Comparison of ENCODE assay signal across 7 mouse cellular contexts in genomic region chr14:14345948-14346812, GRCm38 (mm10). TPM values are rescaled to one million over a fixed set of nuclear protein-coding genes. Genes with fewer than 3 reads are reported as not detected.
DNase-seq lines count a peak whose midpoint lies in the region; ATAC-seq and TF ChIP-seq lines count a peak whose summit lies in the region.

Gene Il3ra (plus strand): TSS chr14:14346275.

- peak within 1 kb of the TSS; percentile 69 for H3K4me3 ChIP-seq in cortical plate, adult 2 months (ENCODE audit: insufficient read depth, low read length)
- H3K4me3 ChIP-seq in intestine, embryonic 14.5 days (ENCODE audit: low read depth, low read length), result peak within 1 kb of the TSS; percentile 50
- peak within 1 kb of the TSS; percentile 63 for H3K4me3 ChIP-seq in limb, embryonic 11.5 days (ENCODE audit: low read depth, low read length)
- H3K4me3 ChIP-seq in midbrain, embryonic 12.5 days, result peak within 1 kb of the TSS; percentile 72

- H3K9ac ChIP-seq in intestine, embryonic 14.5 days (ENCODE audit: low read length), result peak within 1 kb of the TSS; percentile 57
- H3K9ac ChIP-seq in limb, embryonic 11.5 days (ENCODE audit: low read length), result peak within 1 kb of the TSS; percentile 63
- peak within 1 kb of the TSS; percentile 64 for H3K9ac ChIP-seq in midbrain, embryonic 12.5 days (replicated peaks)

- WGBS in intestine, embryonic 14.5 days, result 4% methylated on average over 60 of the region's 69 CpGs
- WGBS in limb, embryonic 11.5 days, result 2% methylated on average over 44 of the region's 69 CpGs
- 3% methylated on average over 67 of the region's 69 CpGs for WGBS in midbrain, embryonic 12.5 days

- peak; percentile 47 for ATAC-seq in intestine, embryonic 14.5 days (replicated peaks; ENCODE audit: low FRiP score, low TSS enrichment, low read depth)
- peak; percentile 22 for ATAC-seq in limb, embryonic 11.5 days (ENCODE audit: insufficient number of reproducible peaks, low FRiP score, low TSS enrichment, low read depth)
- ATAC-seq in midbrain, embryonic 12.5 days (ENCODE audit: low FRiP score, low read depth), result peak; percentile 61

- H3K27me3 ChIP-seq in intestine, embryonic 14.5 days (replicated peaks; ENCODE audit: control insufficient read depth, insufficient read depth, low read length), result no peaks in the 10 kb centered on the region
- no peaks in the 10 kb centered on the region for H3K27me3 ChIP-seq in limb, embryonic 11.5 days (ENCODE audit: control insufficient read depth, insufficient read depth, low read length)
- no peaks in the 10 kb centered on the region for H3K27me3 ChIP-seq in midbrain, embryonic 12.5 days

- intact Hi-C loops in gastrocnemius, postnatal 36 days (cut with DNase I), result no loop called here

- H3K36me3 ChIP-seq in intestine, embryonic 14.5 days (ENCODE audit: control insufficient read depth, insufficient read depth, low read length), result no peaks in the 10 kb centered on the region
- peaks cover 6% of the 10 kb centered on the region; the same call in 1 of the 2 replicates for H3K36me3 ChIP-seq in limb, embryonic 11.5 days (ENCODE audit: control insufficient read depth, insufficient read depth, low read length)
- 0 out of 2 replicates have a peak, but pooled peaks cover 13% of the 10 kb centered on the region for H3K36me3 ChIP-seq in midbrain, embryonic 12.5 days

- peak within 1 kb of the TSS; percentile 76 for H3K4me2 ChIP-seq in intestine, embryonic 14.5 days (ENCODE audit: low read length)
- peak within 1 kb of the TSS; percentile 54 for H3K4me2 ChIP-seq in limb, embryonic 11.5 days (ENCODE audit: low read depth, severe bottlenecking)
- H3K4me2 ChIP-seq in midbrain, embryonic 12.5 days (replicated peaks), result peak within 1 kb of the TSS; percentile 62

- no peak for TF ChIP-seq CTCF in cortical plate, adult 2 months (IDR thresholded peaks at IDR 0.05; ENCODE audit: extremely low read depth, insufficient read depth, low read length)

- H3K27ac ChIP-seq in cortical plate, adult 2 months (ENCODE audit: insufficient read depth, low read length), result peak within 1 kb of the TSS; percentile 26
- peak within 1 kb of the TSS; percentile 64 for H3K27ac ChIP-seq in intestine, embryonic 14.5 days (ENCODE audit: low read depth)
- no peak within 1 kb of the TSS for H3K27ac ChIP-seq in limb, embryonic 11.5 days (replicated peaks; ENCODE audit: low read depth, low read length)
- H3K27ac ChIP-seq in midbrain, embryonic 12.5 days (replicated peaks), result peak within 1 kb of the TSS; percentile 67

- H3K4me1 ChIP-seq in cortical plate, adult 2 months (ENCODE audit: control insufficient read depth, insufficient read depth, low read length), result no peaks in the 10 kb centered on the region
- H3K4me1 ChIP-seq in intestine, embryonic 14.5 days (replicated peaks; ENCODE audit: control insufficient read depth, insufficient read depth, low read length), result no peaks in the 10 kb centered on the region
- no peaks in the 10 kb centered on the region for H3K4me1 ChIP-seq in limb, embryonic 11.5 days (ENCODE audit: control insufficient read depth, insufficient read depth, low read length)
- H3K4me1 ChIP-seq in midbrain, embryonic 12.5 days, result no peaks in the 10 kb centered on the region; the same call in 1 of the 2 replicates

- DNase-seq in adrenal gland, adult (ENCODE audit: inconsistent age in 2 of 2, low spot score in 1 of 2), result peak; percentile 77 to 91
- DNase-seq in gastrocnemius, postnatal 36 days, result peak; percentile 64 to 68
- peak; percentile 85 for DNase-seq in intestine, embryonic 14.5 days (ENCODE audit: low spot score)
- DNase-seq in limb, embryonic 11.5 days (ENCODE audit: low spot score), result peak; percentile 81
- DNase-seq in spleen, adult 18-20 months, result peak; percentile 72 to 77

- TF ChIP-seq POLR2A in cortical plate, adult 2 months (IDR thresholded peaks at IDR 0.05; ENCODE audit: extremely low read depth, insufficient read depth, low read length), result peak; percentile 36; the same call in 1 of the 2 replicates

- H3K9me3 ChIP-seq in intestine, embryonic 14.5 days (ENCODE audit: control insufficient read depth, low read length), result peaks cover 48% of the 10 kb centered on the region
- peaks cover 35% of the 10 kb centered on the region for H3K9me3 ChIP-seq in limb, embryonic 11.5 days (ENCODE audit: control insufficient read depth, low read length)
- peaks cover 46% of the 10 kb centered on the region for H3K9me3 ChIP-seq in midbrain, embryonic 12.5 days

RNA-seq across cellular contexts. Expression of gene Il3ra, which starts in this region (rescaled TPM):
- polyA plus RNA-seq in cortical plate, adult 2 months (2012; rRNA removed), result 7.2 and 8.0 TPM in 2 replicates
- total RNA-seq in gastrocnemius, postnatal 36 days (2021), result 1 to 10 TPM; 1.2 to 1.3 TPM
- 5.7 and 6.2 TPM in 2 replicates for polyA plus RNA-seq in intestine, embryonic 14.5 days (2014; fragmentation: Nextera tagmentation; extraction: Ambion mirVana)
- 3.1 and 3.6 TPM in 2 replicates for polyA plus RNA-seq in limb, embryonic 11.5 days (2014; fragmentation: Nextera tagmentation; extraction: Ambion mirVana)
- 2.8 and 3.6 TPM in 2 replicates for polyA plus RNA-seq in midbrain, embryonic 12.5 days (2016; fragmentation: Nextera tagmentation; extraction: Ambion mirVana)
